Mouse (Mus musculus) retina, adult 2 months (tissue): ENCODE data around the gene Opn4.

Source experiments
- DNase-seq: peaks from one replicate; pipeline ENCODE4 v3.0.0-alpha.2; 2012; ENCODE audit warnings: low read depth, low spot score

The Opn4 gene

GRCm38 (mm10) chr14:34599941-34600340 lies at the start of gene Opn4:
TSS of gene Opn4 (minus strand) at chr14:34600142.
- DNase-seq, result no peak

GRCm38 (mm10) chr14:34647870-34648475 lies 48.0 kb upstream of the Opn4 start:
- no peak for DNase-seq

DNA sequence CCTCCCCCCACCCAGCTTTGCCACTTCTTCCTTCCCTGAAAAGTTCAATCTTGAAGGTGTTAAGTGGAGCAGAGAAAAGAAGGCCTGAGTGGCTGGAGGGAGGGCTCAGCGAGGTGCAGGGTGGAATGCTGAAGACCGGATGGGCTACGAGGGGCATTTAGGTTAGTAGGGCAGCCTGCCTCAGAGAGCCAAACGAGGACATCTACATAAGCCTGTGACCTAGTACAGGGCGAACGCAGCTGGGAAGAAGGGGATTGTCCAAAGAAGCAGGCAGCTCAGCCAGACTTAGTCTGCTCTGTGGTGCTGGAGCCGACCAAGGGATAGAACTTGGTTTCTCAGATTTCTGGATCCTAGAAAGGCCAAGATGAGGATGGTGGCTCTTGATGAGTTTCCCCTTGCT lies 44.2 kb upstream of the Opn4 start:
- DNase-seq, result peak; percentile 77

DNA sequence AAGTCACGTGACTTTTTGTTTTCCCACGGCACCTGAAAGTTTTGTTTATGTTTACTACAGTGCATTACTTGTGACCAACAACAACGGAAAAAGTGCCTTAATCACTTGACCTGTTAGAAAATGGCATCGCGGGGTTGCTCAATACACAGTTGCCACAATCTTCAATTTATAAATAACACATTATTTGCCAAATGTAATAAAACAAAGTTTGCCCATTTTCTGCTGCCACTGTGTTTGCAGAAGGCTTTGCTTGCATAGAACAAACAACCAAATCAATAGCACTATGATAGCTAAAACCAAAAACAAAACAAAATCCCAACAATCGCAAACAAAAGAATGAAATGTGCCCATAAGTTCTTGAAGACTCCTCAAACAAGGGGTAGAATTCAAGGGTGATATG lies 35.8 kb upstream of the Opn4 start:
- no peak for DNase-seq

DNA sequence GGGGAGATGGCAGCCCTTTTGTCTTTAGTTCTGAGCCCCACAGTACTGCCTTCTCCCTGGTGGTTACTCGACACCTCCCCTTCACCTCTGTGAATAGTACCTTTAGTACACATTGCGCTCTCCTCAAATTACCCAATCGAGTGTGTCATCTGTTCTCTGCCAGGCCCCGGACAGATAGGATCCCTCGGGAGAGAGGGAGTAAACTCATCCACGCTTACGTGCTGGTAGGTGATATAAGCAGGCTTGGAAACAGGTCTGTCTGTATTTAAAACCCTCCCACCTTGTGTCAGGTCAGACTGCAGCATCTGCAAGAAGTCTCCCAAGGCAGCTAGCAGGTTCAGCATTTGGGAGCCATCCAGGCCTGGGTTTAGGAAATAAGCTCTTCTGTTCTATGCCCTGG lies 35.2 kb upstream of the Opn4 start:
- no peak for DNase-seq

DNA sequence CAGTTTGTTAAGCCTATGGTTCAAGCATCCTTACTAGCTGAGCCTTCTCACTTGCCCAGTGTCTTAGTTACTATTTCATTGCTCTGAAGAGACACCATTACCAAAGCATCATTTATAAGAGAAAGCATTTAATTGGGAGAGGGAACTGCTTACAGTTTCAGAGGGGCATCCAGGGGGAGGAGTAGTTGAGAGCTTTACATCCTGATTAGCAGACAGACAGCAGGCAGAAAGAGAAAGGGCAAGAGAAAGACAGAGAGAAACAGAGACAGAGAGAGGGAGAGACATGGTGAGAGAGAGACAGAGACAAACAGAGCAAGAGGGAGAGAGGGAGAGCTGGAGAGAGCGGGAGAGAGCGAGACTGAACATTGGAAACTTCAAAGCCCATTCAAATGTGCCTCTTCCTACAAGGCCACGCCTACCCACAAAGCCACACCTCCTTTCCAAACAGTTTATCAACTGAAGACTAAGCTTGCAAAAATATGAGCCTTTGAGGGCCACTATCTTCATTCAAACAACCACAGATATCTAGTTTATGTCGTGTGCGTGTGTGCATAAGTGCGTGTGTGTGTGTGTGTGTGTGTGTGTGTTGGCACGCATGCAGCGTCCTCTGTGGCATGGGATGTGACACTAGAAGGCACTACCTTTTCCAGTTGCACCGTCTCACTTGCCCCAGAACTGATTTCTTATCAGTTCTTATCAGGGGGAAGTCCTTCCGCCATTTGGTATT lies 32.9 kb upstream of the Opn4 start:
- no peak for DNase-seq

DNA sequence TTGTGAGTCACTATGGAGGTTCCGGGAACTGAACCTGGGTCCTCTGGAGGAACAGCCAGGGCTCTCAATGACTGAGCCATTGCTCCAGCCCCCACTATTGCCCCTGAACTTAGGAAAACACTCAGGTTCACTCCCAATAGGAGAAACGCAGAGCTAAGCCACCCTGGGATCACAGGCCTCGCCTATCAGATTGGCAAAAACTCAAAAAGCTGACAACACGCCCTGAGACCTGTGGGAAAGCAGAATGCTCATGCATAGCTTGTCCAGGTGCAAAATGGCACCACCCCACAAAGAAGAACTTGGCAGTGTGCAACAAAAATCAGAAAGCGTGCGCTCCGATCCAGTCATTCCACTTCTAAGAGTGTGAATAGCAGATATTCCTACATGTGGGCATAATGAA lies 26.9 kb upstream of the Opn4 start:
- DNase-seq, result no peak

DNA sequence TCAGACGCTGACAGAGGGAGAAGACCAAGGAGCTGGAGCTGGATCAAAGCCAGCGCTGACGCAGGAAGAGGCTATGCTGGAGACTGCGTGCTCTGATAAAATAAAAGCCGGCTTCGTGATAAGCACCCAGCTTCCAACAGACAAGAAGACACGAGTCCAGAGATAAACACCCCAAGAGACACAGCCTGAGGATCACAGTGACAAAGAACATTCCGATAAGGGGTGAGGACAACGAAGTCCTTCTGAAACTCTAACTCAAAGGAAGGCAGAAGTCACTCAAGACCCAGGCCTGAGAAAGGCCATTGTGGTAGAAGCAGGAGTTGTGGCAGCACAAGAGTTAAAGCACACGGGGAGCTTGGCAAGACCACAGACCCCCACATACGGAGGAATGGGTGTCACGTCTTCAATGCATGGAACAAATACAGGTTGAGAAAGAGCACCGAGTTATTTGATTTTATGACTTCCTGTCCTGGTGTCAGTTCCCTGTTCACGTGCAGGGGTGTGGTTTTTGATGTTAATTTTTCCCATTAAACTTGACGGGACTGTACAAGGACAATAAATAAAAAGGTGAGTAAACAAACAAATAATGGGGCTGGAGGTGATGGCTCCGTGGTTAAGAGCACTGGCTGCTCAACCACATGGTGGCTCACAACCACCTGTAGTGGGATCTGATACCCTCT lies 23.7 kb upstream of the Opn4 start:
- DNase-seq, result no peak

- DNase-seq, result no peak
Measured at GRCm38 (mm10) chr14:34623074-34623473, 23.1 kb upstream of the Opn4 start.

- no peak for DNase-seq
Measured at GRCm38 (mm10) chr14:34620611-34621376, 20.9 kb upstream of the Opn4 start.

DNA sequence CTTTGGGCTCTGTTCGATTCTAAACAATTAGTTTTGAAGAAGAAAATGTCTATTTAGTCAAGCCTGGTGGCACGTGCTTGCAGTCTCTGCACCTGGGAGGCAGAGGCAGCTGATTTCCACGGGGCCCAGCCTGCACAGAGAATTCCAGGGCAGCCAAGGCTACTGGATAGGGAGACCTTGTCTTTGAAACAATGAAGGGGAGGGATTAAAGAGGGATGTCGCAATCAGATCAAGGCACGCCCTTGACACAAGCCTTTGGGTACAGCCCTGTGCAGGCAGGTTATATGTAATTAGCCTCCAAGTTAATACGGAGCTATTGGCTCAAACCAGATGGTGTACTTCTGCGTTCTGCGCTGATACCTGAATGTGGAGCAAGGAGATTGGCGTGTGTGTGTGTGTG lies 18.9 kb upstream of the Opn4 start:
- no peak for DNase-seq

GRCm38 (mm10) chr14:34616821-34617220 lies 16.9 kb upstream of the Opn4 start:
- DNase-seq, result peak; percentile 79

GRCm38 (mm10) chr14:34615625-34616024 lies 15.7 kb upstream of the Opn4 start:
- no peak for DNase-seq

- DNase-seq, result no peak
Measured at GRCm38 (mm10) chr14:34615082-34615481, 15.1 kb upstream of the Opn4 start.

DNA sequence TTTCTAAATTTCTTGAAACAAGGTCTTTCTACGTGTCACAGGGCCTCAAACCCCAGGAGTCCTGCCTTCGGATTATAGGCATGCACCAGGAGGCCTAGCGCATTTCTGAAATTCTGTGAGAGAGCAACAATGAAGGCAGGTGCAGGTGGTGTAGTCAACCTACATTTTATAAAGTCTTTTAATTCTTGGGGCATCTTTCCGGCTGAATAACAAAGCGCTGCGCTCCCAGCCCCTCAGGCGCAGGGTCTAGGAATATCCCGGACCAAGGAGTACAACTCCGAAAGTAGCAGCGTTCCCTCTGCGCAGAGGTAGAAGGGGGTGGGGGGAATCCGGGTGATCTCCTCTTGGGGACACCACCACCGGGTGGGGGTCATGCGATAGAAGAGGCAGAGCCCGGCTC lies 14.6 kb upstream of the Opn4 start:
- DNase-seq, result no peak

- no peak for DNase-seq
Measured at GRCm38 (mm10) chr14:34613523-34613922, 13.6 kb upstream of the Opn4 start.

DNA sequence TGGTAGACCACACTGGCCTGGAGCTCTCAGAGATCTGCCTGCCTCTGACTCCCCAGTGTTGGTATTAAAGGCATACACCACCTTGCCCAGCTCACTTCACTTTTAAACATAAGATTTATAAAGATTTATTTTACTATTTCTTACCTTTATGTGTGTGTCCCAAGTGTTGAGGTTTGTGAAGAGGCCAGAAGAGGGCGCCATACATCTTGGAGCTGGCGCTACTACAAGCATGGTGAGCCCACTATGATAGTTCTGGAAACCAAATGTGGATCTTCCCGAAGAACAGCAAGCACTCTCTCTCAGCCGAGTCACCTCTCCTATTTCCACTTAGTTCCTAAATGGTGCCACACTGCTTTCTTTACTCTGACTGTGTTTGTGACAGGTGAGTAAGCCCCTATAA lies 12.3 kb upstream of the Opn4 start:
- DNase-seq, result no peak

DNA sequence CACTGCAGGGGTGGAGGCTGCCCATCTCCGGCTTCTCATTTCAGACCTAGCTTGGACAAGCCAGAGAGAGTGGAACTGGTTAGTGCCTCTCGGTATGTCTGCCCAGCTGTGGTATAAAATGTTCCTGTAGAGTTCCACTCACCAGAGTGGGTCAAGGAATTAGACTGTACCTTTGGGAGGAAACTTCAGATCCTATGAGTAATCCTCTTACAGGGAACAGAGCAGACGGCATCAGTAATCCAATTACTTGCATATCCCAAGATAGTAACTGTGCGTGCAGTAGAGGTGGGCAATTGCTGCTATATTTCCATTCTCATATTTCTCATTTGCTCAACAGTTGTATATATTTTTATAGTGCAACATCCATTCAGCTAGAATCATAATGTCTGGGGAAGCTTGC lies 11.6 kb upstream of the Opn4 start:
- peak; percentile 76 for DNase-seq

GRCm38 (mm10) chr14:34601910-34602309 lies 2.0 kb upstream of the Opn4 start:
- DNase-seq, result no peak

DNA sequence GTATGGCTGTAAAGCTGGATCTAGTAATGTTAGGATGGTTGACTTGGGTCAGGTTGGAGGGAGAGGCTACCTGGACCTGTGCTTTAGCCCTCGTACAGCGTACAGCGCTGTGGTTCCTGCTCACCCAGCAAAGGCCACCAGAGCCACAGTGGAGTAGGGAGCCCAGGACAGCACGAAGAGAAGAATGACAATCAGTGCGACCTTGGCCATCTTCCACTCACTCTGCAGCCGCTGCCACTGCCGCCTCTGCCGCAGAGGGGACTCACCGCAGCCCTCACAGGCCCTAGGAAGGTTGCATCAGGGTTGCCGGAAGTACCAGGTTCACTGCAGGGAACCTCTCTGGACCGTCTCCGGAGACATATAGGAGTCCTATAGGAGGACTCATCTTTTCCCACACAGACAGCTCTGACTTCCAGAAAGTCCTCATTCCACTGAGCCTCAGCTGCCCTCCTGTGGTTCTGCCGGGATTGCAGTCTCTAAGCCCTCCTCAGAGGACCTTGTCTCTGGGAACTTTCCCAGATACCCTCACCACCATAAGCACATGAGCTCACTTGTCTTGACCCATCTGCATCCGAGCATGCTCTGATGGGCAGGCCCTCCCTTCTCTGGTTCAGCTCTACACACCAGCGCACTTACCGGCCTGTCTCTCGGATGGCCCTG lies 4.2 kb downstream of the Opn4 start:
- no peak for DNase-seq

GRCm38 (mm10) chr14:34591741-34592535 lies 8.0 kb downstream of the Opn4 start:
- DNase-seq, result no peak
